ENCODE assay signal across 20 mouse cellular contexts in the genomic region with DNA sequence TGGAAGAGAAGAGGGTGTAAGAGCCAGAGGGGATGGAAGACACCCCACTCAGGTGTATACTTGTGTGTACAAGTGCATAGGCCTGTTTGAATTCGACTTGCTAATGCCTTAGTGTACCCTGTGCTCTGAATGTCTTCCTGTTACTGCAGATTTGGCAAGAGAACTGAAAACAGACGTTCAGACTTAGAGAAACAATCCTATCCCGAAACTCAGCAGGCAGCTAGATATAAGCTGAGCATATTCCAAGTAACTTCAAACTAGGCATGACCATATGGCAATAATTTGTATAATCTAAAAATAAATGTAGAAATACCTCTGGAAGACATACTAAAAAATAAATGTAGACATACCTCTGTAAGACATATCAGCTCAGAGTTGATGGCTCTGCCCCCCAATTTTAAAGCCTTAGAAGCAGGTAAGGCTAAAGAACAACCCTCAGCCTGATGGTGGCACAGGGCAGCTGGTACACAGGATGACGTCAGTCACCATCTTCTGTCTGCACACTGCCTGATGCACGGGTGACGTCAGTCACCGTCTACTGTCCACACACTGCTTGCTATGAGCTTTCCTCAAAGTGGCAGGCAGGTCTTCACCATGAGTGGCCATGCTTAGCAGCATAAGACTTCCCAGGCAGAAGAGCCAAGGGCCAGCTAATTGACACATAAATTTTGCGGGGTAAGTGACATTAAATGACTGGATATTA. TPM values are rescaled to one million over a fixed set of nuclear protein-coding genes. Genes with fewer than 3 reads are reported as not detected.
DNase-seq lines count a peak whose midpoint lies in the region; ATAC-seq and TF ChIP-seq lines count a peak whose summit lies in the region.
"Had no signal": no experiment of that assay in that cellular context is flagged by ENCODE, and none has a peak within 500 bp of the region (broad histone marks: within the 10 kb centered on the region; RNA-seq: fewer than 3 reads in every experiment).

No protein-coding gene starts in this region.

- H3K4me2 ChIP-seq in forebrain, embryonic 15.5 days (replicated peaks): no peak overlapping the region
- H3K4me2 ChIP-seq in forebrain, embryonic 13.5 days: no peak overlapping the region
- H3K4me2 ChIP-seq in liver, embryonic 13.5 days: peak overlapping the region; percentile 43
- H3K4me2 ChIP-seq: midbrain, embryonic 15.5 days; neural tube, embryonic 15.5 days had no signal

- H3K4me3 ChIP-seq in forebrain, embryonic 15.5 days: no peak overlapping the region
- no peak overlapping the region for H3K4me3 ChIP-seq in forebrain, embryonic 13.5 days
- no peak overlapping the region for H3K4me3 ChIP-seq in left cerebral cortex, adult 2 months
- H3K4me3 ChIP-seq in liver, embryonic 13.5 days (replicated peaks): no peak overlapping the region
- H3K4me3 ChIP-seq: erythroblast, embryonic 14.5 days; midbrain, embryonic 15.5 days; myocyte; neural tube, embryonic 15.5 days had no signal

- H3K9me3 ChIP-seq in forebrain, embryonic 15.5 days: no peaks in the 10 kb centered on the region
- no peaks in the 10 kb centered on the region for H3K9me3 ChIP-seq in forebrain, embryonic 13.5 days (replicated peaks)
- no peaks in the 10 kb centered on the region for H3K9me3 ChIP-seq in liver, embryonic 13.5 days (replicated peaks)
- H3K9me3 ChIP-seq: midbrain, embryonic 15.5 days; neural tube, embryonic 15.5 days had no signal

- H3K36me3 ChIP-seq in forebrain, embryonic 15.5 days: no peaks in the 10 kb centered on the region
- H3K36me3 ChIP-seq in forebrain, embryonic 13.5 days (ENCODE audit: poor library complexity, severe bottlenecking): no peaks in the 10 kb centered on the region
- no peaks in the 10 kb centered on the region for H3K36me3 ChIP-seq in liver, embryonic 13.5 days
- H3K36me3 ChIP-seq: midbrain, embryonic 15.5 days; neural tube, embryonic 15.5 days had no signal

- TF ChIP-seq CTCF in left cerebral cortex, adult 2 months (IDR thresholded peaks at IDR 0.05): no peak

- 0 out of 2 replicates have a peak, but pooled peaks have one; percentile 53 for ATAC-seq in forebrain, embryonic 15.5 days (replicated peaks)
- no peak for ATAC-seq in forebrain, embryonic 13.5 days
- ATAC-seq in liver, embryonic 13.5 days (ENCODE audit: low read depth): no peak
- ATAC-seq: hindbrain, embryonic 16.5 days; intestine, embryonic 16.5 days; midbrain, embryonic 15.5 days; Patski had no signal

- peak overlapping the region; percentile 77 for H3K27ac ChIP-seq in forebrain, embryonic 15.5 days (replicated peaks)
- no peak overlapping the region for H3K27ac ChIP-seq in forebrain, embryonic 13.5 days
- H3K27ac ChIP-seq in left cerebral cortex, adult 2 months: peak overlapping the region; percentile 67
- peak overlapping the region; percentile 81 for H3K27ac ChIP-seq in liver, embryonic 13.5 days
- H3K27ac ChIP-seq: midbrain, embryonic 15.5 days; neural tube, embryonic 15.5 days had no signal

- H3K4me1 ChIP-seq in forebrain, embryonic 15.5 days: 0 out of 2 replicates have a peak, but pooled peaks cover 4% of the 10 kb centered on the region
- H3K4me1 ChIP-seq in forebrain, embryonic 13.5 days: no peaks in the 10 kb centered on the region
- H3K4me1 ChIP-seq in liver, embryonic 13.5 days (replicated peaks): peaks cover 18% of the 10 kb centered on the region
- H3K4me1 ChIP-seq: midbrain, embryonic 15.5 days; neural tube, embryonic 15.5 days had no signal

- no peak overlapping the region for H3K9ac ChIP-seq in forebrain, embryonic 15.5 days (replicated peaks)
- H3K9ac ChIP-seq in forebrain, embryonic 13.5 days: no peak overlapping the region
- no peak overlapping the region for H3K9ac ChIP-seq in liver, embryonic 13.5 days
- H3K9ac ChIP-seq: midbrain, embryonic 15.5 days; neural tube, embryonic 15.5 days had no signal

- DNase-seq in left cerebral cortex, adult 2 months (ENCODE audit: extremely low spot score in 1 of 2, low spot score in 2 of 2): no peak
- no peak for DNase-seq in left cerebral cortex, adult 8-10 months (ENCODE audit: low spot score in 2 of 2)
- DNase-seq in brain, adult 2 months (ENCODE audit: low read depth, low spot score): peak; percentile 78
- no peak for DNase-seq in liver, embryonic 13.5 days
- no peak for DNase-seq in urinary bladder, postnatal 14 days (ENCODE audit: low spot score)
- DNase-seq in adrenal gland, postnatal 10 days: no peak
- DNase-seq: adrenal gland, adult 8-10 months; kidney, postnatal 36 days; right cerebral cortex, postnatal 25 days; thymus, postnatal 4 days had no signal

- intact Hi-C loops in left cerebral cortex, adult 2 months (cut with DNase I): no loop called here

- H3K27me3 ChIP-seq in forebrain, embryonic 15.5 days: no peaks in the 10 kb centered on the region
- H3K27me3 ChIP-seq in forebrain, embryonic 13.5 days: no peaks in the 10 kb centered on the region
- H3K27me3 ChIP-seq in liver, embryonic 13.5 days: no peaks in the 10 kb centered on the region
- H3K27me3 ChIP-seq: midbrain, embryonic 15.5 days; neural tube, embryonic 15.5 days had no signal

- 74% methylated on average over 8 of the region's 8 CpGs for WGBS in forebrain, embryonic 15.5 days
- WGBS in forebrain, embryonic 13.5 days: 83% methylated on average over 8 of the region's 8 CpGs
- WGBS in liver, embryonic 13.5 days (ENCODE audit: insufficient replicate concordance): 56% methylated on average over 8 of the region's 8 CpGs

RNA-seq across cellular contexts. Expression of a gene that starts 16.2 kb away (rescaled TPM):
- 333 TPM in 2 replicates for polyA plus RNA-seq in forebrain, embryonic 15.5 days (2015; fragmentation: Nextera tagmentation; extraction: Ambion mirVana)
- polyA plus RNA-seq in forebrain, embryonic 13.5 days (2015; fragmentation: Nextera tagmentation; extraction: Ambion mirVana): 206 and 221 TPM in 2 replicates
- 100 to 1,000 TPM; 219 to 227 TPM for total RNA-seq in left cerebral cortex, adult 2 months (2021)
- total RNA-seq in left cerebral cortex, adult 8-10 months (2022): 100 to 1,000 TPM; 175 to 187 (median 178) TPM
- polyA plus RNA-seq in liver, embryonic 13.5 days (2015; fragmentation: Nextera tagmentation; extraction: Ambion mirVana): 0.58 and 0.71 TPM in 2 replicates
- total RNA-seq in adrenal gland, postnatal 10 days (2021): 10 to 100 TPM in 1 of 2 experiments, 1 to 10 TPM in 1; 7.6 to 12.2 TPM
- total RNA-seq: hematopoietic stem cell, adult 5-6 weeks had no signal
- polyA plus RNA-seq: erythroblast, embryonic 14.5 days; myocyte had no signal

RNA-seq across cellular contexts. Expression of a gene that starts 16.6 kb away (rescaled TPM):
- polyA plus RNA-seq in forebrain, embryonic 15.5 days (2015; fragmentation: Nextera tagmentation; extraction: Ambion mirVana): 73.2 and 78.2 TPM in 2 replicates
- 68.8 and 83.9 TPM in 2 replicates for polyA plus RNA-seq in forebrain, embryonic 13.5 days (2015; fragmentation: Nextera tagmentation; extraction: Ambion mirVana)
- total RNA-seq in left cerebral cortex, adult 2 months (2021): 10 to 100 TPM; 73.7 to 82.1 TPM
- total RNA-seq in left cerebral cortex, adult 8-10 months (2022): 10 to 100 TPM; 70.8 to 83.9 (median 82.1) TPM
- 61.0 and 69.1 TPM in 2 replicates for polyA plus RNA-seq in liver, embryonic 13.5 days (2015; fragmentation: Nextera tagmentation; extraction: Ambion mirVana)
- 10 to 100 TPM; 73.1 to 77.3 TPM for total RNA-seq in adrenal gland, postnatal 10 days (2021)

RNA-seq across cellular contexts. Expression of a gene that starts 52.4 kb away (rescaled TPM):
- 27.4 and 29.8 TPM in 2 replicates for polyA plus RNA-seq in forebrain, embryonic 15.5 days (2015; fragmentation: Nextera tagmentation; extraction: Ambion mirVana)
- 26.8 and 30.6 TPM in 2 replicates for polyA plus RNA-seq in forebrain, embryonic 13.5 days (2015; fragmentation: Nextera tagmentation; extraction: Ambion mirVana)
- total RNA-seq in left cerebral cortex, adult 2 months (2021): 10 to 100 TPM; 20.0 to 20.1 TPM
- total RNA-seq in left cerebral cortex, adult 8-10 months (2022): 10 to 100 TPM; 14.4 to 15.8 (median 15.1) TPM
- polyA plus RNA-seq in liver, embryonic 13.5 days (2015; fragmentation: Nextera tagmentation; extraction: Ambion mirVana): 11.3 and 13.7 TPM in 2 replicates
- total RNA-seq in adrenal gland, postnatal 10 days (2021): 1 to 10 TPM; 8.6 to 8.9 TPM

Comparison
In these comparisons a context has a peak if more than half of its experiments do, and no peak if none do; other contexts are left out.
1. RNA of a gene that starts 16.2 kb away (total RNA-seq): 219 to 227 TPM in left cerebral cortex, adult 2 months and 175 to 187 TPM in left cerebral cortex, adult 8-10 months; 7.6 to 12.2 TPM in adrenal gland, postnatal 10 days; every median in the first group is over 10 times any median in the second.